Mouse (Mus musculus): ENCODE measurements at regions not wholly inside any gene's neighbourhood (a gene's known extent, or its start where the extent isn't known, plus 50 kb on each side); places are given as distances from the start of the nearest gene placed in this dataset.
"Not testable (repeated sequence)": the region's sequence is repeated elsewhere in the genome, so short reads cannot be mapped to it uniquely, and the experiment has no call there.

- not testable (repeated sequence) for TF ChIP-seq CTCF (IDR thresholded peaks at IDR 0.05; ENCODE audit: control insufficient read depth, insufficient read depth, insufficient replicate concordance, low read depth, low read length); POLR2A (IDR thresholded peaks at IDR 0.05; ENCODE audit: control insufficient read depth, low read depth, low read length)
These were observed 444.0 kb downstream of the Arl4a start for GRCm38 (mm10) chr12:39593781-39594180.
